Mouse (Mus musculus): Measurements from ENCODE around the gene Kctd15. TPM values are rescaled to one million over a fixed set of nuclear protein-coding genes. Genes with fewer than 3 reads are reported as not detected.
A peak's percentile ranks its signal among the peaks of the same experiment; 100 is the strongest.

The Kctd15 gene
- polyA plus RNA-seq, 1 experiment, result not detected

DNA sequence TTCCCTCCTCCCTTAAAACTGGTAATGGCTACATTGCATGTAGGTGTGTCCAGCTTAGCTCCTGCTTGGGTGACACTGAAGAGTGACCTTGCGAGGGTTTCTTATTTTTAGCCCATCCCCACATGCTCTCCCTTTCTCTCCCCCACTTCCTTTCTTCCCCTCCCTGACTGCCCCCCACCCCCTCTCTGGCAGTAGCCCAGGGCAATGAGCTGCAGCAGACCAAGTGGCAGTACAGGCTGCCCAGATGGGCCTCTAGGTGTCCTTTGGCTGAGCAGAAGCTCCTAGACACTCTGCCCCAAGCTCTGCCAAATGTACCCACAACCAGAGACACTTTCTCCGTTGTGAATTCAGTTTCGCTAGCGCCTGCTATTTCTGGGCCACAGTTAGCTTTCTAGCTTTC, 16.4 kb upstream of the Kctd15 start:
- H3K9me3 ChIP-seq (ENCODE audit: control insufficient read depth, low read length), result no peaks in the 10 kb centered on the region
- TF ChIP-seq GATA1 (IDR thresholded peaks at IDR 0.05; ENCODE audit: low read length) (no peak), TAL1 (IDR thresholded peaks at IDR 0.05; ENCODE audit: low read length) (no peak)
- H3K4me1 ChIP-seq (ENCODE audit: control insufficient read depth), result no peaks in the 10 kb centered on the region
- H3K4me3 ChIP-seq (replicated peaks), result no peak overlapping the region
- peaks cover 21% of the 10 kb centered on the region for H3K27me3 ChIP-seq (ENCODE audit: control insufficient read depth)
- H3K36me3 ChIP-seq (ENCODE audit: control insufficient read depth), result no peaks in the 10 kb centered on the region

DNA sequence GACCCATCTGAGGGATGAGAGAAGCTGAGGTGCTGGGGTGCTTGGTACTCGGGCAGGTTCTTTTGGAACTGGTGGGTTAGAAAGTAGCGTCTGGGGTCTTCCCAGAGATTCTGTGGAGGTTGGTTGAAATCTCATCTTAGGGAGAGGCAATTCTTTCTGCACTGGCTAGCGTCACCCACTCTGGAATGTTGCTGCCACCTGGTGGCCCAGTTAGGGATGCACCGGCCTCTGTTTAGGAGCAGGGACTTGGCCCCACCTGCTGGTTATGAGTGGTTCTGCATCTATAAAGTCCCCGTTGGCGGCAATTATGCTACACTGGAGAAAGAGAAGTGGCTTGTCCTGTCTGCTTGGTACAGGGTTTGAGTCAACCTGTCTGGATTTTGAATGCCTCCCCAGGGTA, 15.4 kb upstream of the Kctd15 start:
- Histone ChIP-seq H3K4me1 (ENCODE audit: control insufficient read depth) (no peaks in the 10 kb centered on the region), H3K27me3 (ENCODE audit: control insufficient read depth) (peaks cover 21% of the 10 kb centered on the region), H3K9me3 (ENCODE audit: control insufficient read depth, low read length) (no peaks in the 10 kb centered on the region), H3K36me3 (ENCODE audit: control insufficient read depth) (no peaks in the 10 kb centered on the region), H3K4me3 (replicated peaks) (no peak overlapping the region)
- no peak for TF ChIP-seq GATA1 (IDR thresholded peaks at IDR 0.05; ENCODE audit: low read length)
- TF ChIP-seq TAL1 (IDR thresholded peaks at IDR 0.05; ENCODE audit: low read length), result no peak

DNA sequence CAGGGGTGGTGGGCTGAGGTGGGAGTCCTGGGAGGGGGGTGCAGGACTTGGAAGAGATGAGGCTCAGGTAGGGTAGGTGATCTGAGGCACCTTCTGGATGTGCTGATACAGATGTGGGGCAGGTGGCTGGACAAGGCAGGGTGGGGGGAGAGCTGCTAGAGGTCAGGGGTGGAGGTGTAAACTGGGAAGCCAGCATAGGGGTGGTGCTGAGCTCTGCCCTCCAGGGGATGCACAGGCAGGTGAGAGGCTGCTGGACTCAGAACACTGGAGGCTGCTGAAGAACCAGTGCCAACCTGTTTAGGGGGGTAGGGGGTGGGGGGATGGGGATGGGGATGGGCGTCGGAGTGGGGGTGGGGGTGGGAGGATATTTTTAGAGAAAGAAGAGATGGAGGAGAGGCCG, 14.2 kb upstream of the Kctd15 start:
- TF ChIP-seq GATA1 (IDR thresholded peaks at IDR 0.05; ENCODE audit: low read length), result no peak
- TF ChIP-seq TAL1 (IDR thresholded peaks at IDR 0.05; ENCODE audit: low read length), result no peak
- Histone ChIP-seq H3K4me1 (ENCODE audit: control insufficient read depth) (no peaks in the 10 kb centered on the region), H3K27me3 (ENCODE audit: control insufficient read depth) (peaks cover 17% of the 10 kb centered on the region), H3K9me3 (ENCODE audit: control insufficient read depth, low read length) (no peaks in the 10 kb centered on the region), H3K4me3 (replicated peaks) (no peak overlapping the region), H3K36me3 (ENCODE audit: control insufficient read depth) (no peaks in the 10 kb centered on the region)

DNA sequence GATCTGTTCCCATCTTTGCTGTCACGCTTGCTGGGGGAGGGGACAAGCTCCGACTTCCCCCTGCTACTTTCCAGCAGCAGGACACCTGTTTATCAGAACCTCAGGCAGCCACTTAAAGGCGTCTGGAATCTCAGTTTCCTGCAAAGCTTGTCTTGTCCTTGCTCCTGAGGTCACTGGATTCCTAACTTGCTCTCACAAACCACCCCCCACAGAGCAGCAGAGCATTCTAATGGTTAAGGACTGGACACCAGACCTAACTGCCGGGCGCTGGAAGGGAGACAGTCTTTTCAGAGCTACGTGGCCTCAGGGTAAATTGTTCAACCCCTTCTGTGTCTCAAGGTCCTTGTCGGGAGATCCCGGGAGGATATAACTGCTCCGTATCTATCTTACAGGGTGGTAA, 12.8 kb upstream of the Kctd15 start:
- H3K4me3 ChIP-seq (replicated peaks), result no peak overlapping the region
- no peaks in the 10 kb centered on the region for H3K36me3 ChIP-seq (ENCODE audit: control insufficient read depth)
- H3K27me3 ChIP-seq (ENCODE audit: control insufficient read depth), result peaks cover 5% of the 10 kb centered on the region
- H3K9me3 ChIP-seq (ENCODE audit: control insufficient read depth, low read length), result no peaks in the 10 kb centered on the region
- no peaks in the 10 kb centered on the region for H3K4me1 ChIP-seq (ENCODE audit: control insufficient read depth)
- TF ChIP-seq TAL1 (IDR thresholded peaks at IDR 0.05; ENCODE audit: low read length) (no peak), GATA1 (IDR thresholded peaks at IDR 0.05; ENCODE audit: low read length) (no peak)

DNA sequence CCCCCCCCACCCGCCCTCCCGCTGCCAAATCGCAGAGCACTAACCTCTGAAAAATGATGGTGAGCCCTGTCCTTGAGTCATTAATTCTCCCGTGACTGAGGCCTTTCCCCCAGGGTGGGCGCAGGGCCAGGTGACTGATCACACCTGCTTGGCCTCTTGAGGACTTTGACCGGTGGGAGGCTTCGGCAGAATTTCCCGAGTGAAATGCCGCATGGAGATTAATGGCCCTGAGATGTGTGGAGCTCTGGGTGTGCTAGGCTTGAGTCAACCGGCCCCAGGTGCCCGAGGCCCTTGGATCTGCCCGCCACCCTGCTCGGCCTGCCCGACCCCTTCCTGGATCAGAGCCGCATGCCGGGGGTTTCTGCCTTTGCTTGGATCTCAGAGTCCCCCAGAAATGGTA, 11.3 kb upstream of the Kctd15 start:
- no peaks in the 10 kb centered on the region for H3K36me3 ChIP-seq (ENCODE audit: control insufficient read depth)
- TF ChIP-seq GATA1 (IDR thresholded peaks at IDR 0.05; ENCODE audit: low read length) (no peak), TAL1 (IDR thresholded peaks at IDR 0.05; ENCODE audit: low read length) (no peak)
- H3K9me3 ChIP-seq (ENCODE audit: control insufficient read depth, low read length), result no peaks in the 10 kb centered on the region
- H3K27me3 ChIP-seq (ENCODE audit: control insufficient read depth), result no peaks in the 10 kb centered on the region
- H3K4me3 ChIP-seq (replicated peaks), result no peak overlapping the region
- no peaks in the 10 kb centered on the region for H3K4me1 ChIP-seq (ENCODE audit: control insufficient read depth)

DNA sequence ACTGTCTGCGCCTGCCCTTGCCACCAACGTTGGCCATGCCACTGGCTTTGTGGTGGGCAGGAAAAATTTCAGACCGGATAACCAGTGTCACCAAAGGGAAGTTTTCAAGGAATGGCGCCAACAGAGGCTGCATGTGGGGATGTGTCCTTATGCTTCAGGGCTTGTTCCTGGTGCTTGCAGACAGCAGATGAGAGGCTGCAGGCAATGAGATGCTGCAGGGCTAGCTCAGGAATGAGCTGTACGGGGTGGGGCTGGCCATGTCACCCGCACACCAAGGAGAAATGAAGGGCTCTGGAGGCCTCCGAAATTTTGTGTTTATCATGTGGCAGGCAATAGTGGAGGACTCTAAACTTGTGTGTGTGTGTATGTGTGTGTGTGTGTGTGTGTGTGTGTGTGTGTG, 6.6 kb upstream of the Kctd15 start:
- H3K4me1 ChIP-seq (ENCODE audit: control insufficient read depth), result no peaks in the 10 kb centered on the region
- no peaks in the 10 kb centered on the region for H3K9me3 ChIP-seq (ENCODE audit: control insufficient read depth, low read length)
- H3K27me3 ChIP-seq (ENCODE audit: control insufficient read depth), result no peaks in the 10 kb centered on the region
- no peaks in the 10 kb centered on the region for H3K36me3 ChIP-seq (ENCODE audit: control insufficient read depth)
- TF ChIP-seq GATA1 (IDR thresholded peaks at IDR 0.05; ENCODE audit: low read length) (no peak), TAL1 (IDR thresholded peaks at IDR 0.05; ENCODE audit: low read length) (no peak)
- no peak overlapping the region for H3K4me3 ChIP-seq (replicated peaks)

DNA sequence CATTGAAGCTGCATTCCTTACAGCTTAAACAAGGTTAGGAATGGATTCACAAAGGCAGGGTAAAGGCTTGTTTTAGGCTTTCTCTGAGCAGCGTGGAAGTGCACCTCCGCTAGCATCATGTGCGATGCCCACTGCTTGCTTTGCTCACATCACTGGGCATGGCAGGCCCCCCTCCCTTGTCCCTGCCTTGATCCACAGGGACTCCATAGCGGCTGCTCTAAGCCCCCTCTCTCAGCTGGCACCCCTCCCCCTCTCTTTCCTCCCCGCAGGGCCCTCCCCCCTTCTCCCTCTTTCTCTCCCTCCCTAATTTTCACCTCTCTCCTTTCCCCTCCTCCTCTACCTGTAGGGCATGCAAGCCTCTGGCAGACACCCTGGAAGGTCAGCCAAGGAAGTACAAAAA, 5.7 kb upstream of the Kctd15 start:
- no peaks in the 10 kb centered on the region for H3K9me3 ChIP-seq (ENCODE audit: control insufficient read depth, low read length)
- no peak for TF ChIP-seq TAL1 (IDR thresholded peaks at IDR 0.05; ENCODE audit: low read length)
- TF ChIP-seq GATA1 (IDR thresholded peaks at IDR 0.05; ENCODE audit: low read length), result no peak
- no peaks in the 10 kb centered on the region for H3K4me1 ChIP-seq (ENCODE audit: control insufficient read depth)
- no peak overlapping the region for H3K4me3 ChIP-seq (replicated peaks)
- no peaks in the 10 kb centered on the region for H3K27me3 ChIP-seq (ENCODE audit: control insufficient read depth)
- H3K36me3 ChIP-seq (ENCODE audit: control insufficient read depth), result no peaks in the 10 kb centered on the region

DNA sequence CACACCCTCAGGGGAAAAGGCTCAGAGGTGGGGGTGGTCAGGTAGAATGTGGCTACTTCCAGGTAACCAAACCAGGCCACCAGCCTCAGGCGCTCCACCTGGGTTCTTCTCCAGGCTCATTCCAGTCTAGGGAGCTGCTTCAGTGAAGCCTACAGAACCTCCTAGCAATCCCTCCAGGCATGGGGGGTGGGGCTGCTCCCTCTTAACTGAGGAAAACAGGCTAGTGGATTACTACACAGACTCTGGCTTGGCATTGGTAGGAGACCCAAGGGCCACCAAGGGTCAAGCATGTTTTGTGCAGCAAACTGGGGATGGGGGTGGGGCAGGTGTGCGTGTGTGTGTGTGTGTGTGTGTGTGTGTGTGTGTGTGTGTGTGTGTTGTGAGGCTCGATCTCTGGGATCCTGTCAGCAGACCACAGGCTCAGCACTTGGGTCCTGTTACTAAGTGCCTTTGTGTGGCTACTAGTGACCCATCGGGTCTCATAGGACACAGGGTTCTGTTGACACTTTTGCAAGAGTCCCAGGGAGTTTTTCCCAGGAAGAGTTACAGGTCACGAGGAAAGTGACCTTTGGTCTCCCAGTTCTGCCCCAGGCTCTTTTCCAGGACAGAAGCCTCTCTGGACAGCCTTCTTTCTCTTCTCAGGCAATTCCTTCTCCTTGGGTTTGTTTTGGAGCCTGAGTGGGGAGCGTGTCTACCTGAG, 3.0 kb upstream of the Kctd15 start:
- H3K4me1 ChIP-seq (ENCODE audit: control insufficient read depth), result no peaks in the 10 kb centered on the region
- no peaks in the 10 kb centered on the region for H3K36me3 ChIP-seq (ENCODE audit: control insufficient read depth)
- TF ChIP-seq TAL1 (IDR thresholded peaks at IDR 0.05; ENCODE audit: low read length) (no peak), GATA1 (IDR thresholded peaks at IDR 0.05; ENCODE audit: low read length) (no peak)
- H3K9me3 ChIP-seq (ENCODE audit: control insufficient read depth, low read length), result no peaks in the 10 kb centered on the region
- no peak overlapping the region for H3K4me3 ChIP-seq (replicated peaks)
- H3K27me3 ChIP-seq (ENCODE audit: control insufficient read depth), result peaks cover 20% of the 10 kb centered on the region

DNA sequence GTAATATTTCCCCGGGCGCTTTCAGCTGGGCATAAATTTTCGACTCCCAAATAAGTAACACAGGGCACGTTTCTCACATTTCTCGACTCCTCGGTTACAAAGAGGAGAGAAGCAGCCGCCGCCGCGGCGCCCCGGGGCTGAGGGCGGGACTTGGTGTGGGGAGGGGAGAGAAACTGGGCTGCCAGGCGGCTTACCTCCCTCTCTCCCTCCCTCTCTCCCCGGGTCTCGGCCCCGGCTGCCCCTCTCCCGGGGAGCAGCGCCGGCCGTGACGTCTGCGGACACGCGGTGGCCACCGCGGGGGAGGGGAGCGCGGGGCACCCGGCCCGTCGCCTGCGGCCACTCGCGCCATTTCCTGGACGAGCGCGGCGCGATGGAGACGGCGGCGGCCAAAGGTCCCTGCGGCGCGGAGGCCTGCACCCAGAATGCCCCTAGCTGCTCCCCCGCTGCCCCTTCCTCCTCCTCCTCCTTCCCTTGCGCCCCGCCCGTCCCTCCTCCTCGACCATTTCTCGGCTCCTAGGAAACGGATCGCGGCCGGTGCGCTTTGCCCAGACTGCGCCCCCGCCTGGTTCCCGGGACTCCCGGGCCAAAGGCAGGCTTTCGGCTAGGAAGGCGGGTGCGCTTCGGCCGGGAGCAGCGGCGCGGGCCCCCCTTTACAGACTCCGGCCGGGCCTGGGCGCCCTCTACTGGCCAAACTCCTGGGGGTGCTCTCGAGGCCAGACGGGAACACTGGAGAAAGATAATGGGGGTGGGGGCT, 1.3 kb downstream of the Kctd15 start:
- no peak for TF ChIP-seq TAL1 (IDR thresholded peaks at IDR 0.05; ENCODE audit: low read length)
- TF ChIP-seq GATA1 (IDR thresholded peaks at IDR 0.05; ENCODE audit: low read length), result no peak
- Histone ChIP-seq H3K36me3 (ENCODE audit: control insufficient read depth) (no peaks in the 10 kb centered on the region), H3K4me3 (replicated peaks) (peak overlapping the region; percentile 47), H3K9me3 (ENCODE audit: control insufficient read depth, low read length) (no peaks in the 10 kb centered on the region), H3K27me3 (ENCODE audit: control insufficient read depth) (peaks cover 52% of the 10 kb centered on the region), H3K4me1 (ENCODE audit: control insufficient read depth) (no peaks in the 10 kb centered on the region)
